Comparison of ENCODE assay signal across 9 mouse cellular contexts in genomic region chrX:162510426-162510980, GRCm38 (mm10).
DNase-seq lines count a peak whose midpoint lies in the region; ATAC-seq and TF ChIP-seq lines count a peak whose summit lies in the region.
"Had no signal": no experiment of that assay in that cellular context is flagged by ENCODE, and none has a peak within 500 bp of the region (broad histone marks: within the 10 kb centered on the region; RNA-seq: fewer than 3 reads in every experiment).

No protein-coding gene starts in this region.

- H3K27ac ChIP-seq in forebrain, postnatal 0 days (ENCODE audit: low read depth, low read length) = no peak overlapping the region
- H3K27ac ChIP-seq in forebrain, embryonic 15.5 days (replicated peaks) = no peak overlapping the region
- no peak overlapping the region for H3K27ac ChIP-seq in limb, embryonic 14.5 days (replicated peaks; ENCODE audit: low read depth, low read length)
- no peak overlapping the region for H3K27ac ChIP-seq in limb, embryonic 10.5 days
- H3K27ac ChIP-seq in midbrain, embryonic 15.5 days = no peak overlapping the region

- no peaks in the 10 kb centered on the region for H3K27me3 ChIP-seq in forebrain, postnatal 0 days (ENCODE audit: insufficient read depth, low read length)
- H3K27me3 ChIP-seq in forebrain, embryonic 15.5 days = no peaks in the 10 kb centered on the region
- H3K27me3 ChIP-seq in limb, embryonic 14.5 days (ENCODE audit: control insufficient read depth, insufficient read depth, low read length) = no peaks in the 10 kb centered on the region
- H3K27me3 ChIP-seq in limb, embryonic 10.5 days (ENCODE audit: low read depth, poor library complexity, severe bottlenecking) = peaks cover 90% of the 10 kb centered on the region
- 0 out of 2 replicates have a peak, but pooled peaks cover 11% of the 10 kb centered on the region for H3K27me3 ChIP-seq in midbrain, embryonic 15.5 days (replicated peaks)

- no peak overlapping the region for H3K4me3 ChIP-seq in forebrain, postnatal 0 days (ENCODE audit: low read depth, low read length)
- H3K4me3 ChIP-seq in forebrain, embryonic 15.5 days = no peak overlapping the region
- H3K4me3 ChIP-seq in limb, embryonic 14.5 days (replicated peaks; ENCODE audit: low read length) = no peak overlapping the region
- no peak overlapping the region for H3K4me3 ChIP-seq in limb, embryonic 10.5 days
- no peak overlapping the region for H3K4me3 ChIP-seq in midbrain, embryonic 15.5 days
- H3K4me3 ChIP-seq: myocyte had no signal

- H3K36me3 ChIP-seq in forebrain, postnatal 0 days (ENCODE audit: insufficient read depth) = no peaks in the 10 kb centered on the region
- H3K36me3 ChIP-seq in forebrain, embryonic 15.5 days = no peaks in the 10 kb centered on the region
- no peaks in the 10 kb centered on the region for H3K36me3 ChIP-seq in limb, embryonic 14.5 days (ENCODE audit: control insufficient read depth, insufficient read depth, low read length)
- no peaks in the 10 kb centered on the region for H3K36me3 ChIP-seq in limb, embryonic 10.5 days
- no peaks in the 10 kb centered on the region for H3K36me3 ChIP-seq in midbrain, embryonic 15.5 days (replicated peaks)

- 70% methylated on average over 2 of the region's 2 CpGs for WGBS in forebrain, postnatal 0 days
- 73% methylated on average over 2 of the region's 2 CpGs for WGBS in forebrain, embryonic 15.5 days
- WGBS in limb, embryonic 14.5 days = 45% methylated on average over 2 of the region's 2 CpGs
- 73% methylated on average over 2 of the region's 2 CpGs for WGBS in limb, embryonic 10.5 days
- 57% methylated on average over 2 of the region's 2 CpGs for WGBS in midbrain, embryonic 15.5 days

- no peaks in the 10 kb centered on the region for H3K9me3 ChIP-seq in forebrain, postnatal 0 days (ENCODE audit: low read length)
- no peaks in the 10 kb centered on the region for H3K9me3 ChIP-seq in forebrain, embryonic 15.5 days
- H3K9me3 ChIP-seq in limb, embryonic 14.5 days (ENCODE audit: control insufficient read depth, low read length) = no peaks in the 10 kb centered on the region
- H3K9me3 ChIP-seq in limb, embryonic 10.5 days (replicated peaks) = no peaks in the 10 kb centered on the region
- H3K9me3 ChIP-seq in midbrain, embryonic 15.5 days = no peaks in the 10 kb centered on the region

- TF ChIP-seq POLR2A in limb, embryonic 14.5 days (IDR thresholded peaks at IDR 0.05; ENCODE audit: borderline replicate concordance, extremely low read depth, insufficient read depth, insufficient read length) = no peak

- TF ChIP-seq CTCF in forebrain, postnatal 0 days (IDR thresholded peaks at IDR 0.05; ENCODE audit: low read depth) = peak; percentile 54

- peak; percentile 67 for ATAC-seq in forebrain, postnatal 0 days
- ATAC-seq in forebrain, embryonic 15.5 days (replicated peaks) = no peak
- ATAC-seq in limb, embryonic 14.5 days (ENCODE audit: low FRiP score, low read depth) = peak; percentile 57; the same call in 1 of the 2 replicates
- peak; percentile 75 for ATAC-seq in megakaryocyte-erythroid progenitor cell, adult 5-6 weeks (replicated peaks; ENCODE audit: low FRiP score, low TSS enrichment, poor library complexity, severe bottlenecking)
- ATAC-seq in midbrain, embryonic 15.5 days (replicated peaks) = no peak

- no peak overlapping the region for H3K9ac ChIP-seq in forebrain, postnatal 0 days
- H3K9ac ChIP-seq in forebrain, embryonic 15.5 days (replicated peaks) = no peak overlapping the region
- no peak overlapping the region for H3K9ac ChIP-seq in limb, embryonic 14.5 days (ENCODE audit: low read depth, low read length, severe bottlenecking)
- no peak overlapping the region for H3K9ac ChIP-seq in midbrain, embryonic 15.5 days

- DNase-seq in forebrain, postnatal 0 days = peak; percentile 56
- no peak for DNase-seq in limb, embryonic 14.5 days (ENCODE audit: low spot score)
- DNase-seq in limb, embryonic 10.5 days (ENCODE audit: low spot score) = no peak
- peak; percentile 2 for DNase-seq in adipocyte (ENCODE audit: low spot score)
- DNase-seq in thymus, postnatal 0 days (ENCODE audit: low spot score) = no peak

- H3K4me1 ChIP-seq in forebrain, postnatal 0 days (ENCODE audit: insufficient read depth) = no peaks in the 10 kb centered on the region
- no peaks in the 10 kb centered on the region for H3K4me1 ChIP-seq in forebrain, embryonic 15.5 days
- no peaks in the 10 kb centered on the region for H3K4me1 ChIP-seq in limb, embryonic 14.5 days (ENCODE audit: control insufficient read depth, insufficient read depth, low read length)
- no peaks in the 10 kb centered on the region for H3K4me1 ChIP-seq in limb, embryonic 10.5 days
- H3K4me1 ChIP-seq in midbrain, embryonic 15.5 days = no peaks in the 10 kb centered on the region

- no peak overlapping the region for H3K4me2 ChIP-seq in forebrain, postnatal 0 days (ENCODE audit: low read depth)
- H3K4me2 ChIP-seq in forebrain, embryonic 15.5 days (replicated peaks) = no peak overlapping the region
- no peak overlapping the region for H3K4me2 ChIP-seq in limb, embryonic 14.5 days (replicated peaks; ENCODE audit: low read depth, low read length, severe bottlenecking)
- H3K4me2 ChIP-seq in midbrain, embryonic 15.5 days = no peak overlapping the region

Comparison
In these comparisons a context has a peak if more than half of its experiments do, and no peak if none do; other contexts are left out.
1. ATAC-seq: peak in forebrain, postnatal 0 days (single experiment), limb, embryonic 14.5 days (single experiment) and megakaryocyte-erythroid progenitor cell, adult 5-6 weeks (single experiment); none in forebrain, embryonic 15.5 days (single experiment) and midbrain, embryonic 15.5 days (single experiment).
2. DNase-seq: peak in forebrain, postnatal 0 days (single experiment) and adipocyte (single experiment); none in limb, embryonic 14.5 days (single experiment), limb, embryonic 10.5 days (single experiment) and thymus, postnatal 0 days (single experiment).